Mouse (Mus musculus): ENCODE measurements around the gene Arf3.

GRCm38 (mm10) chr15:98780075-98780474 lies 17.1 kb upstream of the Arf3 start:
- TF ChIP-seq CTCF (IDR thresholded peaks at IDR 0.05; ENCODE audit: low read depth) = no peak
- TF ChIP-seq EP300 (IDR thresholded peaks at IDR 0.05; ENCODE audit: low read depth) = no peak
